Mouse (Mus musculus): Measurements from ENCODE around the gene Baz2b.

GRCm38 (mm10) chr2:59951127-59951526 is 258.5 kb downstream of the Baz2b start:
- TF ChIP-seq CTCF (IDR thresholded peaks at IDR 0.05; ENCODE audit: low read depth) (no peak), EP300 (optimal IDR thresholded peaks at IDR 0.05) (no peak)
